Comparison of ENCODE assay signal across 12 mouse cellular contexts in genomic region chr1:193351583-193351982, GRCm38 (mm10). TPM values are rescaled to one million over a fixed set of nuclear protein-coding genes. Genes with fewer than 3 reads are reported as not detected.
DNase-seq lines count a peak whose midpoint lies in the region.
"Had no signal": no experiment of that assay in that cellular context is flagged by ENCODE, and none has a peak within 500 bp of the region (broad histone marks: within the 10 kb centered on the region; RNA-seq: fewer than 3 reads in every experiment).

No protein-coding gene starts in this region.

- peak; percentile 48 for DNase-seq in cerebellum, adult 9-11 months
- DNase-seq in cerebellum, adult 11-12 months: no peak
- peak; percentile 69 to 72 for DNase-seq in left cerebral cortex, adult 18-20 months (ENCODE audit: low spot score in 2 of 2)
- no peak for DNase-seq in left cerebral cortex, postnatal 10 days (ENCODE audit: extremely low spot score in 1 of 2, low spot score in 2 of 2)
- peak; percentile 91 for DNase-seq in brain, adult 2 months (ENCODE audit: low read depth, low spot score)
- DNase-seq in layer of hippocampus, adult 9-11 months: peak; percentile 79
- no peak for DNase-seq in thymus, adult 18-20 months
- DNase-seq in gastrocnemius, postnatal 25 days: no peak
- DNase-seq: lung, embryonic 14.5 days; retina, postnatal 1 day; thymus, postnatal 25 days had no signal

- intact Hi-C loops in left cerebral cortex, postnatal 10 days (cut with DNase I): no loop called here

RNA-seq across cellular contexts. Expression of gene Camk1g, which starts 18.5 kb away (rescaled TPM):
- total RNA-seq in left cerebral cortex, adult 18-20 months (2021): 10 to 100 TPM; 38.1 to 38.2 TPM
- total RNA-seq in left cerebral cortex, postnatal 10 days (2021): 10 to 100 TPM; 38.9 TPM
- total RNA-seq in gastrocnemius, postnatal 25 days (2021): under 1 TPM in 1 of 2 experiments, not detected in 1; 0.18 TPM
- total RNA-seq: MEL had no signal

Comparison
In these comparisons a context has a peak if more than half of its experiments do, and no peak if none do; other contexts are left out.
1. DNase-seq: peak in cerebellum, adult 9-11 months (single experiment), left cerebral cortex, adult 18-20 months (2 of 2), brain, adult 2 months (single experiment) and layer of hippocampus, adult 9-11 months (single experiment); none in cerebellum, adult 11-12 months (single experiment), left cerebral cortex, postnatal 10 days (0 of 2), thymus, adult 18-20 months (0 of 2) and gastrocnemius, postnatal 25 days (single experiment).
2. RNA of gene Camk1g, which starts 18.5 kb away (total RNA-seq): 38.9 TPM in left cerebral cortex, postnatal 10 days and 38.1 to 38.2 TPM in left cerebral cortex, adult 18-20 months; 0.18 TPM in gastrocnemius, postnatal 25 days; every median in the first group is over 10 times any median in the second.